Mouse (Mus musculus) gastrocnemius, postnatal 25 days (tissue): ENCODE results near the gene Huwe1. TPM values are rescaled to one million over a fixed set of nuclear protein-coding genes. Genes with fewer than 3 reads are reported as not detected.

Experiments
- DNase-seq: peaks from one replicate; pipeline ENCODE4 v3.0.0; 2022
- microRNA-seq, 2 experiments: library from miRNA; unstranded; fragments of <30 nt; microRNA quantifications; one replicate each; pipeline ENCODE4 v1.2.0; 2021; ENCODE audit warnings: borderline replicate concordance in 2 of 2
- total RNA-seq, 2 experiments: library from RNA; stranded (reverse); gene quantifications; 1 replicate in 1 of 2; 2 replicates in 1 of 2; pipeline ENCODE4 v1.2.3; 2021

Gene Huwe1
- total RNA-seq, 2 experiments from 2014 or later = 114 to 123 TPM

DNA sequence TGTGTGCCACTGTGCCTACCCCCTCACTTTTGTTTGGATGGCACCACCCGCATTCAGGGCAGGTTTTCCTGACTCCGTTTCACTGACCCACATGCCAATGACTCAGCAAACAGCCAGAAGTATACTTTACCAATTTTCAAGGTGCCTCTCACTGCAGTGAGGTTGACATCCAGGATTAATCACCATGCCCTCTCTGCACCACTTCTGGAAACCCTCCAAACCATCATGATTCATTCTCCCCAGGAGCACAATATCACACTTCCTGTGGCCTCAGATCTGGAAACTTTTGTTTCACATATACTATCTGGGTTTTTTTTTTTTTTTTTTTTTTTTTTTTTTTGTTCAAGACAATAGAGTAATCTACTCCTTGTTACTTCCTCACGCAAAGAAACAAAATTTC, 150.6 kb downstream of the Huwe1 start:
- no peak for DNase-seq

Small RNAs within 50 kb of the gene (microRNA-seq; reads per million reads assigned to microRNA genes)
- gene Mir3113 = 0 reads per million in 2 experiments
- gene Mir98 = 3,766 to 3,929 reads per million in 2 experiments
- gene Mirlet7f-2 = 6,169 to 6,527 reads per million in 2 experiments

Other genes starting within 250 kb of the Huwe1 start
- 10 to 100 TPM; 73.0 to 91.1 TPM for gene Hsd17b10, start 201.0 kb downstream of the Huwe1 start, total RNA-seq
- gene Ribc1, start 215.5 kb downstream of the Huwe1 start, total RNA-seq = under 1 TPM; 0.18 to 0.59 TPM
- gene Smc1a, start 215.6 kb downstream of the Huwe1 start, total RNA-seq = 10 to 100 TPM; 18.4 to 18.5 TPM